8 mouse cellular contexts compared by ENCODE assay signal in the genomic region with DNA sequence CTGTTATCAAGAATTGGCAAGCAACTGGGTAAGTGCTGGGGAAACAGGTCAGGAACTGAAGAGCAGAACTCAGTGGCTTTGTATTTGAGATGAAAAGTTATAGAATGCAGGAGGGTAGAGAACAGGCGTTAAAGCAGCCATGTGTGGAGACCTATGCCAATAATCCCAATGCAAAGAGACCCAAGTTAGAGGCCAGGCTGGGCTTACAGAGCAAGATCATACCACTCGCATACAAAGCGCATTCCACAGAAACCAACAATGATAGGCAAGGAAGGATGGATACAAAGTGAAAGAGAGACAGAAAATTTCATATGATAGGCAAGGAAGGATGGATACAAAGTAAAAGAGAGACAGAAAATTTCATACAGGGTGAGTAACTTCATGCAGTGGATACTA. TPM values are rescaled to one million over a fixed set of nuclear protein-coding genes. Genes with fewer than 3 reads are reported as not detected.
A peak's percentile ranks its signal among the peaks of the same experiment; 100 is the strongest.
DNase-seq lines count a peak whose midpoint lies in the region; ATAC-seq and TF ChIP-seq lines count a peak whose summit lies in the region.

No protein-coding gene starts in this region.

- no peak for TF ChIP-seq EP300 in heart, adult 2 months (IDR thresholded peaks at IDR 0.05; ENCODE audit: insufficient read depth, low read depth, low read length)

- peaks cover 3% of the 10 kb centered on the region for H3K36me3 ChIP-seq in heart, adult 2 months (ENCODE audit: control insufficient read depth, insufficient read depth, low read length)
- H3K36me3 ChIP-seq in G1E (replicated peaks), result peaks cover 29% of the 10 kb centered on the region
- H3K36me3 ChIP-seq in forebrain, embryonic 15.5 days, result peaks cover 12% of the 10 kb centered on the region
- H3K36me3 ChIP-seq in liver, embryonic 15.5 days (replicated peaks), result peaks cover 18% of the 10 kb centered on the region

- no peak for TF ChIP-seq POLR2A in heart, adult 2 months (IDR thresholded peaks at IDR 0.05; ENCODE audit: insufficient read depth, low read depth, low read length)

- ATAC-seq in G1E (ENCODE audit: extremely low read depth, insufficient number of reproducible peaks, low FRiP score, poor library complexity, severe bottlenecking), result no peak
- ATAC-seq in forebrain, embryonic 15.5 days (replicated peaks), result peak; percentile 59
- no peak for ATAC-seq in liver, embryonic 15.5 days (ENCODE audit: insufficient read depth)

- no peak overlapping the region for H3K27ac ChIP-seq in heart, adult 2 months
- H3K27ac ChIP-seq in forebrain, embryonic 15.5 days (replicated peaks), result no peak overlapping the region
- H3K27ac ChIP-seq in liver, embryonic 15.5 days (replicated peaks), result peak overlapping the region; percentile 85

- H3K4me1 ChIP-seq in heart, adult 2 months (ENCODE audit: control insufficient read depth, insufficient read depth, low read length), result no peaks in the 10 kb centered on the region; the same call in 1 of the 2 replicates
- H3K4me1 ChIP-seq in G1E (ENCODE audit: insufficient read depth, low read depth, low read length), result peaks cover 50% of the 10 kb centered on the region
- H3K4me1 ChIP-seq in forebrain, embryonic 15.5 days, result peaks cover 30% of the 10 kb centered on the region
- peaks cover 62% of the 10 kb centered on the region for H3K4me1 ChIP-seq in liver, embryonic 15.5 days (replicated peaks)

- H3K27me3 ChIP-seq in heart, adult 2 months (ENCODE audit: control insufficient read depth, insufficient read depth, low read length), result no peaks in the 10 kb centered on the region
- H3K27me3 ChIP-seq in G1E (ENCODE audit: insufficient read depth, low read length), result no peaks in the 10 kb centered on the region
- H3K27me3 ChIP-seq in forebrain, embryonic 15.5 days, result no peaks in the 10 kb centered on the region
- no peaks in the 10 kb centered on the region for H3K27me3 ChIP-seq in liver, embryonic 15.5 days

- intact Hi-C loops in heart, adult 2 months (cut with DNase I), result no loop called here

- H3K4me3 ChIP-seq in heart, adult 2 months, result peak overlapping the region; percentile 85
- peak overlapping the region; percentile 88 for H3K4me3 ChIP-seq in G1E (ENCODE audit: low read depth, low read length)
- H3K4me3 ChIP-seq in forebrain, embryonic 15.5 days, result peak overlapping the region; percentile 76
- peak overlapping the region; percentile 96 for H3K4me3 ChIP-seq in liver, embryonic 15.5 days (replicated peaks)

- H3K9ac ChIP-seq in heart, adult 2 months (ENCODE audit: low read depth, low read length), result no peak overlapping the region
- H3K9ac ChIP-seq in forebrain, embryonic 15.5 days (replicated peaks), result peak overlapping the region; percentile 84; the same call in 1 of the 2 replicates
- no peak overlapping the region for H3K9ac ChIP-seq in liver, embryonic 15.5 days

- no peak for TF ChIP-seq CTCF in heart, adult 2 months (IDR thresholded peaks at IDR 0.05)
- TF ChIP-seq CTCF in G1E (IDR thresholded peaks at IDR 0.05; ENCODE audit: low read depth, low read length), result no peak

- 68% methylated on average over 3 of the region's 3 CpGs for WGBS in heart, adult 2 months
- 69% methylated on average over 3 of the region's 3 CpGs for WGBS in forebrain, embryonic 15.5 days
- 71% methylated on average over 3 of the region's 3 CpGs for WGBS in liver, embryonic 15.5 days (ENCODE audit: insufficient replicate concordance)

- no peak overlapping the region for H3K4me2 ChIP-seq in forebrain, embryonic 15.5 days (replicated peaks)
- H3K4me2 ChIP-seq in liver, embryonic 15.5 days, result peak overlapping the region; percentile 92

- H3K9me3 ChIP-seq in G1E (replicated peaks), result no peaks in the 10 kb centered on the region
- H3K9me3 ChIP-seq in forebrain, embryonic 15.5 days, result no peaks in the 10 kb centered on the region
- H3K9me3 ChIP-seq in liver, embryonic 15.5 days (replicated peaks), result no peaks in the 10 kb centered on the region

- no peak for DNase-seq in heart, adult 2 months
- DNase-seq in heart, adult 11 months, result no peak
- DNase-seq in G1E (ENCODE audit: low spot score), result no peak
- no peak for DNase-seq in T-cell, adult 2 months (ENCODE audit: low spot score)
- no peak for DNase-seq in lung, adult 18-20 months
- no peak for DNase-seq in gastrocnemius, postnatal 4 days (ENCODE audit: low spot score in 2 of 2)

- H3K79me2 ChIP-seq in heart, adult 2 months (replicated peaks; ENCODE audit: control insufficient read depth, insufficient read depth, low read length), result no peaks in the 10 kb centered on the region

RNA-seq across cellular contexts. Expression of a gene that starts 5.9 kb away (rescaled TPM):
- total RNA-seq in heart, adult 2 months (2021), result 10 to 100 TPM; 43.8 to 50.3 TPM
- polyA plus RNA-seq in heart, adult 2 months (2012; rRNA removed), result 22.2 and 34.2 TPM in 2 replicates
- total RNA-seq in G1E (2014; fragmentation: Nextera tagmentation) (51.6 and 56.2 TPM in 2 replicates), G1E (2017) (41.8 and 55.8 TPM in 2 replicates)
- 5.4 and 5.9 TPM in 2 replicates for polyA plus RNA-seq in G1E (2012)
- 72.2 and 78.9 TPM in 2 replicates for polyA plus RNA-seq in forebrain, embryonic 15.5 days (2015; fragmentation: Nextera tagmentation; extraction: Ambion mirVana)
- polyA plus RNA-seq in liver, embryonic 15.5 days (2015; fragmentation: Nextera tagmentation; extraction: Ambion mirVana), result 49.1 and 50.1 TPM in 2 replicates
- total RNA-seq in gastrocnemius, postnatal 4 days (2021), result 10 to 100 TPM; 29.6 to 31.2 TPM

RNA-seq across cellular contexts. Expression of a gene that starts 6.4 kb away (rescaled TPM):
- 1 to 10 TPM; 7.4 TPM for total RNA-seq in heart, adult 2 months (2021)
- polyA plus RNA-seq in heart, adult 2 months (2012; rRNA removed), result 4.7 and 8.4 TPM in 2 replicates
- total RNA-seq in G1E (2014; fragmentation: Nextera tagmentation) (104 and 111 TPM in 2 replicates), G1E (2017) (41.0 and 48.0 TPM in 2 replicates)
- 3.1 and 3.3 TPM in 2 replicates for polyA plus RNA-seq in G1E (2012)
- polyA plus RNA-seq in forebrain, embryonic 15.5 days (2015; fragmentation: Nextera tagmentation; extraction: Ambion mirVana), result 45.4 and 48.9 TPM in 2 replicates
- polyA plus RNA-seq in liver, embryonic 15.5 days (2015; fragmentation: Nextera tagmentation; extraction: Ambion mirVana), result 8.8 and 9.5 TPM in 2 replicates
- 10 to 100 TPM; 14.9 to 16.8 TPM for total RNA-seq in gastrocnemius, postnatal 4 days (2021)
